Mouse (Mus musculus) heart, embryonic 11.5 days (tissue): Measurements from ENCODE around the gene Numa1. TPM values are rescaled to one million over a fixed set of nuclear protein-coding genes. Genes with fewer than 3 reads are reported as not detected.
"Not testable (repeated sequence)": the region's sequence is repeated elsewhere in the genome, so short reads cannot be mapped to it uniquely, and the experiment has no call there.

Experiments used
- ATAC-seq: fragments of 200-750 bp; cut with Nextera tagmentation; replicated peaks from 2 replicates; pipeline ENCODE4 v1.8.0; 2017; ENCODE audit warnings: moderate library complexity; ENCODE audit not compliant: insufficient number of reproducible peaks, low FRiP score, low TSS enrichment
- H3K27ac ChIP-seq: fragments of 300-500 bp; sonication (generic); 2 replicates; pipeline ENCODE4 v1.5.1; 2014; ENCODE audit warnings: mild to moderate bottlenecking, low read depth, low read length
- H3K27me3 ChIP-seq: fragments of 300-500 bp; sonication (generic); 2 replicates; pipeline ENCODE4 v1.6.1; 2014; ENCODE audit warnings: mild to moderate bottlenecking, low read length, mixed read lengths; ENCODE audit not compliant: control insufficient read depth, insufficient read depth
- H3K36me3 ChIP-seq: fragments of 300-500 bp; sonication (generic); 2 replicates; pipeline ENCODE4 v1.6.1; 2014; ENCODE audit warnings: mild to moderate bottlenecking, low read length, moderate library complexity, mixed read lengths; ENCODE audit not compliant: control insufficient read depth, insufficient read depth
- H3K4me1 ChIP-seq: fragments of 300-500 bp; sonication (generic); 2 replicates; pipeline ENCODE4 v1.6.1; 2014; ENCODE audit warnings: low read length; ENCODE audit not compliant: control insufficient read depth, insufficient read depth
- H3K4me2 ChIP-seq: fragments of 300-500 bp; sonication (generic); 2 replicates; pipeline ENCODE4 v1.6.1; 2014; ENCODE audit warnings: mild to moderate bottlenecking, moderate library complexity
- H3K4me3 ChIP-seq: fragments of 300-500 bp; sonication (generic); 2 replicates; pipeline ENCODE4 v1.5.1; 2014; ENCODE audit warnings: low read depth, low read length
- H3K9ac ChIP-seq: fragments of 300-500 bp; sonication (generic); 2 replicates; pipeline ENCODE4 v1.6.1; 2014; ENCODE audit warnings: mild to moderate bottlenecking, low read depth, low read length, moderate library complexity
- H3K9me3 ChIP-seq: fragments of 300-500 bp; sonication (generic); replicated peaks from 2 replicates; pipeline ENCODE4 v1.6.1; 2016; ENCODE audit warnings: low read length; ENCODE audit not compliant: control insufficient read depth
- WGBS: fragments of 180-500 bp; shearing (Covaris S2); extraction: QIAGEN DNeasy Blood & Tissue Kit; methylation state at CpG from one replicate; pipeline ENCODE4 v1.1.7; 2014; ENCODE audit not compliant: insufficient replicate concordance; 5-methylcytosine and 5-hydroxymethylcytosine counted together
- polyA plus RNA-seq: library from polyadenylated mRNA; unstranded; fragments of >200 nt; fragmentation: Nextera tagmentation; extraction: Ambion mirVana; gene quantifications from 2 replicates; pipeline ENCODE4 v1.2.1, GENCODE M21; 2014

Gene Numa1
- polyA plus RNA-seq, 1 experiment from 2014 or later: 58.0 TPM

DNA sequence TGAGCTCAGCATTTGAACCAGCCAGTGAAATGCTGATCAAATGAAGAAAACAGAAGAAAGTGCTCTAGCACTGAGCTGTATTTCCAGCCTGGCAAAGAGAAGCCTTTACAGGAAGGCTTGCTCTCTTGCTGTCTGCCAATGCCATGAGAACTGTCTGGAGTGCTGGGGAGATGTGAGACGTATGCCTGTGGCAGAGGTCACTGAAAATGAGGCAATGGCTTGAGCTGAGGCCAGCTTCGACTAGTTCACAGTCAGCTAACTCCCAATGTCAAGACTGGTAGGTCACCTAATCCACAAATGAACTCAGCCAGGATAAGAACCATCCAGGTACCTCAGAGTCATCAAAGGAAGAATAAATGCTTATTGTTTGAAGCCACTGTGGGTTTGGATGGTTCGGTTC lies 5.8 kb upstream of the Numa1 start:
- Histone ChIP-seq H3K36me3 (no peaks in the 10 kb centered on the region), H3K4me2 (no peak overlapping the region), H3K9ac (no peak overlapping the region), H3K27me3 (no peaks in the 10 kb centered on the region), H3K4me1 (no peaks in the 10 kb centered on the region; the same call in 1 of the 2 replicates), H3K4me3 (no peak overlapping the region), H3K27ac (no peak overlapping the region), H3K9me3 (no peaks in the 10 kb centered on the region)
- 75% methylated on average over 3 of the region's 3 CpGs for WGBS
- no peak for ATAC-seq

DNA sequence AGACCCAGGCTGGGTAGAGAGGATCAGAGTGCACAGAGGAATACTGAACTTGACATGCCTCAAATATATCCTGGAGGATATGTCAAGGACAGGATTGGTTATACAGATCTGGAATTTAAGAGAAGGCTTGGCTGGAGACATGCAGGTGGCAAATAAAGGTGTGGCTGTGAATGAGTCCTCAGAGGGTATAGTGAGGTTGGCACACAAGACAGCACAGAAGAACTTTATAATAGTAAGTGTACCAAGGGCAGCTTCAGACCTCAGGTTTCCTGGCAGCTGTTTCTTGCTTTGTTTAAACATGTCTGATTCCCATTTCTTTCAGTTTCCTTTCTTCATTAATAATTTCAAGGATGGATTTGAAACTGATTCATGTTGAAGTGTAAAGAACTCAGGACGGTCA lies 1.4 kb upstream of the Numa1 start:
- Histone ChIP-seq H3K27me3 (no peaks in the 10 kb centered on the region), H3K27ac (no peak overlapping the region), H3K4me3 (peak overlapping the region; percentile 8; the same call in 1 of the 2 replicates), H3K9me3 (no peaks in the 10 kb centered on the region), H3K4me2 (peak overlapping the region; percentile 68), H3K36me3 (no peaks in the 10 kb centered on the region), H3K9ac (no peak overlapping the region), H3K4me1 (peaks cover 4% of the 10 kb centered on the region; the same call in 1 of the 2 replicates)
- no peak for ATAC-seq
- WGBS: 88% methylated on average over 1 of the region's 1 CpGs

DNA sequence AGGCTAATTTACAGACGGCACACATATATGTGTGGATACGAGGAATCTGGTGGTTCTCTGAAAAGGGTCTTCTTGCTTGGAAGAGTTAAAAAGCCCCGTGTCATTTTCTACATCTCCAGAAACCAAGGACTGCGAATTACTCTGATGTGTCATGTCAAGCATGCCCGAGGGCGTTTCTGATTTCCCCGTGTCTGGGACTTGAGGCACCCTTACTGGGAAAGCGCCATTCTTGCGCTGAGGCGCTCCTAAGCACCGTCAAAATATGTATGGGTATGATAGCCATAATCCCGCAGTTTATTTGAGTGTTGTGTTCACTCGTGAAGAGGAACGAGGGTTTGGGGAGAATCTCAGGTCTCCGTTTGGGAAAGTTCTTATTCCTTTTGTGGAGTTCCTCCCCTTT lies 611 bp upstream of the Numa1 start:
- H3K4me3 ChIP-seq: peak overlapping the region; percentile 92
- H3K9ac ChIP-seq: peak overlapping the region; percentile 91
- peaks cover 4% of the 10 kb centered on the region; the same call in 1 of the 2 replicates for H3K4me1 ChIP-seq
- no peaks in the 10 kb centered on the region for H3K9me3 ChIP-seq
- H3K27me3 ChIP-seq: no peaks in the 10 kb centered on the region
- H3K36me3 ChIP-seq: no peaks in the 10 kb centered on the region
- peak overlapping the region; percentile 68 for H3K4me2 ChIP-seq
- H3K27ac ChIP-seq: peak overlapping the region; percentile 70
- ATAC-seq: no peak
- 6% methylated on average over 15 of the region's 15 CpGs for WGBS

DNA sequence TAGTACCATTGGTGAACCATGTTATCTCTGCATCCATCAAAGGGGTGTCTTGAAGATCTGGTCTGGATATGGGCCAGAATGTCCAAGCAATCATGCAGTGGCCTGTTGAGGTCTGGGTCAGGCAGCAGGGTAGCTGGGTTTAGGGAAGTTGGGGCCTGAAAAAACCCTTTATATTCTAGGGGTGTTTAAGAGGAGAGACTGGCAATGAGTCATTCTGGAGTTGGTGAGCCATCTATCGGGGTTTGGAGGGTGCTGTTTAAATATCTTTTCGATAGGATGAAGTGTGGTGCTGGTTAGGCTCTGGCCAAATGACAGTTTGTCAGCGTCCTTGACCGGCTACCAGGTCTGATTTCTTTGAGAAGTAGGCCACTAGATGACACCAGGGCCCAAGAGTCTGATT lies 2.0 kb downstream of the Numa1 start:
- Histone ChIP-seq H3K4me1 (peaks cover 4% of the 10 kb centered on the region; the same call in 1 of the 2 replicates), H3K27ac (no peak overlapping the region), H3K9me3 (no peaks in the 10 kb centered on the region), H3K27me3 (no peaks in the 10 kb centered on the region), H3K9ac (no peak overlapping the region), H3K4me3 (no peak overlapping the region), H3K36me3 (peaks cover 2% of the 10 kb centered on the region; the same call in 1 of the 2 replicates), H3K4me2 (peak overlapping the region; percentile 14; the same call in 1 of the 2 replicates)
- no peak for ATAC-seq
- 90% methylated on average over 4 of the region's 4 CpGs for WGBS

DNA sequence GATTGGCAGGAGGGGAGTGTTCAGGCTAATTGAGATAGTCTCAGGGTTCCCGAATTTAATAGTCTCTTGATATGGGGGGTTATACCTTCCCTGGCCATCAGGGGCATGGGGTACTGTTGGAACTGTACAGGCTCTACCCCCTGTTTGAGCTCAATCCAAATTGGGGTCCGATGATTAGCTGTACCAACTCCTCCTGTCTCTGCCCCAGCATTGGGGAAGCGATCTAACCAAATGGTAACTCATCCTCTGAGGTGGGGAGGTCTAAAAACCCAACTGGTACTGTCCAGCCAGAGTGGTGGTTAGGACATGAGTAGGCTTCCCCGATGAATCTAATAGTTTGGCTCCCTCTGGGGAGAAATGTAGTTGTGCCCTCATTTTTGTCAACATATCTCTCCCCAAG lies 3.1 kb downstream of the Numa1 start:
- H3K4me1 ChIP-seq: peaks cover 4% of the 10 kb centered on the region; the same call in 1 of the 2 replicates
- WGBS: 94% methylated on average over 4 of the region's 4 CpGs
- no peak overlapping the region for H3K27ac ChIP-seq
- no peak overlapping the region for H3K9ac ChIP-seq
- ATAC-seq: no peak
- no peak overlapping the region for H3K4me2 ChIP-seq
- no peaks in the 10 kb centered on the region for H3K9me3 ChIP-seq
- no peak overlapping the region for H3K4me3 ChIP-seq
- no peaks in the 10 kb centered on the region for H3K27me3 ChIP-seq
- H3K36me3 ChIP-seq: peaks cover 2% of the 10 kb centered on the region; the same call in 1 of the 2 replicates

DNA sequence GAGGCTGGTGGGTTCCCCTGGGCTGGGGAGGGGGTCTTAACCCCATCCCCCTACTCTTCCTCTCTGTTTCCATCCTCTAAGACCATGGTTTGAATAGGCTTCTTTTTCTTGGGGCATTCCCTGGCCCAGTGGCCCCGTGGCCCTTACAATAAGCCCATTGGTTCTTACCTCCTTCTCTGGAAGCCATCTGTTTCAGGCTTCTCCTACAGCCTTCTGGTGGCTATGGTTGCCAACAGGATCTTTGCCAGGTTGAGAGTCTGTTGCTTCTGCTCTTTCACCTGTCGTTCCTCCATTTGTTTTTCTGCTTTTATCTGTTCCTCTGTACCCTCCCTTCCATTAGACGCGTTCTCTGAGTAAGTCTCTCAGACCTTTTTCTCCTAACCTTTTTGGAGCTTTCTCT lies 3.7 kb downstream of the Numa1 start:
- WGBS: 92% methylated on average over 4 of the region's 4 CpGs
- peaks cover 4% of the 10 kb centered on the region; the same call in 1 of the 2 replicates for H3K4me1 ChIP-seq
- no peak overlapping the region for H3K4me3 ChIP-seq
- no peaks in the 10 kb centered on the region for H3K27me3 ChIP-seq
- H3K9me3 ChIP-seq: no peaks in the 10 kb centered on the region
- H3K27ac ChIP-seq: no peak overlapping the region
- H3K4me2 ChIP-seq: no peak overlapping the region
- peaks cover 2% of the 10 kb centered on the region; the same call in 1 of the 2 replicates for H3K36me3 ChIP-seq
- no peak overlapping the region for H3K9ac ChIP-seq
- no peak for ATAC-seq

DNA sequence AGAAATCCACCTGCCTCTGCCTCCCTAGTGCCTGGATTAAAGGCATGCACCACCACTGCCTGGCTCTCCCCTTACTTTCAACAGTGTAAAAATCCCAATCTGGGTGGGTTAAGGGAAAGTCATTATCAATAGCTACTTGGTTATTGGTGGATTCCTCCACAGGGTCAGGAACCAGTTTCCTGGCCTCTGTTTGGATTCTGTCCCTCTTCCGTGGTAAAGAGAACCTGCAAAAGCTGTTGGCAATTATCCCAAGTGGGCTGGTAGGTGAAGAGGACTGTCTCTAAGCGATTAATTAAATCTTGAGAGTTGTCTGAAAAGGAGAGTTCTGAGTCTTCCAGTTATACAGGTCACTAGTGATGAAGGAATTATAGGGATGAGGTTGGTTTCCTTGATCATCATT lies 4.4 kb downstream of the Numa1 start:
- WGBS: 83% methylated on average over 2 of the region's 2 CpGs
- Histone ChIP-seq H3K9ac (no peak overlapping the region), H3K4me1 (peaks cover 4% of the 10 kb centered on the region; the same call in 1 of the 2 replicates), H3K4me3 (no peak overlapping the region), H3K4me2 (no peak overlapping the region), H3K36me3 (peaks cover 2% of the 10 kb centered on the region; the same call in 1 of the 2 replicates), H3K27me3 (no peaks in the 10 kb centered on the region), H3K9me3 (no peaks in the 10 kb centered on the region), H3K27ac (no peak overlapping the region)
- no peak for ATAC-seq

DNA sequence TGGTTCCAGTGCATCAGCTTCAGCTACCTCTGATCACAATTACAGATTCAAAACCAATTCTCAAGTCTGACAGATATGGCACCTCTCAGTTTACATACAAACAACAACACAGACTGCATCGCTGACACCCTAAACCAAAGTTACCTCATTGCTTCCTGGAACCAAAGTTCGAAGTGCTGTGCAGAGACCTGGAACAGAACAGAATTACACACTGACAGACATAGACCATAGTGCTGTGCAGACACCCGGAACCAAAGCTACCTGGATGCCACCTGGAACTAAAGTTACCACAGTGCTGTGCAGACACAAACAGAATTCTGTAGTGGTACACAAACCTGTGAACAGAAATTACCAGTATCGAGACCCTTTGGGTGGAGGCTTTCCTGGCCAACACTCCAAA lies 5.8 kb downstream of the Numa1 start:
- Histone ChIP-seq H3K4me2 (no peak overlapping the region), H3K9ac (no peak overlapping the region), H3K27ac (no peak overlapping the region), H3K36me3 (peaks cover 2% of the 10 kb centered on the region; the same call in 1 of the 2 replicates), H3K9me3 (no peaks in the 10 kb centered on the region), H3K4me1 (peaks cover under 1% of the 10 kb centered on the region; the same call in 1 of the 2 replicates), H3K27me3 (no peaks in the 10 kb centered on the region), H3K4me3 (no peak overlapping the region)
- ATAC-seq: no peak
- WGBS: 95% methylated on average over 4 of the region's 4 CpGs

DNA sequence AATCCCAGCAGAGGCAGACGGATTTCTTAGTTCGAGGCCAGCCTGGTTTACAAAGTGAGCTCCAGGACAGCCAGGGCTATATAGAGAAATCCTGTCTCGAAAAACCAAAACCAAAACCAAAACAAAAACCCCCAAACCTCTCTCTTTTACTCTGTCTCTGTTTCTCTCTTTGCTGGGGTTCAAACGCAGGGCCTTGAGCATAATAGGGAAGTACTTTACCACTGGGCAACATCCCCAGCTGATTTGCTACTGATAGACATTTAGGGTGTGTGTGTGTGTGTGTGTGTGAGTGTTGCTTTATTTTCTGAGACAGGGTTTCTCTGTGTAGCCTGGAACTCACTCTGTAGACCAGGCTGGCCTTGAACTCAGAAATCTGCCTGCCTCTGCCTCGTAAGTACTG lies 15.1 kb downstream of the Numa1 start:
- not testable (repeated sequence) for H3K27ac ChIP-seq, H3K4me3 ChIP-seq, H3K9me3 ChIP-seq, H3K4me1 ChIP-seq, ATAC-seq, H3K27me3 ChIP-seq, H3K36me3 ChIP-seq, H3K4me2 ChIP-seq, H3K9ac ChIP-seq
- WGBS: 87% methylated on average over 5 of the region's 5 CpGs
